Mouse (Mus musculus) forebrain, embryonic 15.5 days (tissue): ENCODE measurements around the gene Ltk. TPM values are rescaled to one million over a fixed set of nuclear protein-coding genes. Genes with fewer than 3 reads are reported as not detected.

Source experiments
- ATAC-seq: fragments of 200-750 bp; cut with Nextera tagmentation; replicated peaks from 2 replicates; pipeline ENCODE4 v1.8.0; 2017; ENCODE audit warnings: mild to moderate bottlenecking, moderate TSS enrichment, moderate library complexity
- H3K27ac ChIP-seq: fragments of 300-500 bp; sonication (generic); replicated peaks from 2 replicates; pipeline ENCODE4 v1.5.1; 2015; ENCODE audit warnings: mild to moderate bottlenecking, inconsistent platforms
- H3K27me3 ChIP-seq: fragments of 300-500 bp; sonication (generic); 2 replicates; pipeline ENCODE4 v1.6.1; 2015; ENCODE audit warnings: inconsistent platforms
- H3K36me3 ChIP-seq: fragments of 300-500 bp; sonication (generic); 2 replicates; pipeline ENCODE4 v1.6.1; 2015; ENCODE audit warnings: mild to moderate bottlenecking, inconsistent platforms
- H3K4me1 ChIP-seq: fragments of 300-500 bp; sonication (generic); 2 replicates; pipeline ENCODE4 v1.6.1; 2015; ENCODE audit warnings: inconsistent platforms
- H3K4me2 ChIP-seq: fragments of 300-500 bp; sonication (generic); replicated peaks from 2 replicates; pipeline ENCODE4 v1.6.1; 2015; ENCODE audit warnings: mild to moderate bottlenecking, inconsistent platforms
- H3K4me3 ChIP-seq: fragments of 300-500 bp; sonication (generic); 2 replicates; pipeline ENCODE4 v1.5.1; 2015; ENCODE audit warnings: mild to moderate bottlenecking, inconsistent platforms
- H3K9ac ChIP-seq: fragments of 300-500 bp; sonication (generic); replicated peaks from 2 replicates; pipeline ENCODE4 v1.6.1; 2015; ENCODE audit warnings: mild to moderate bottlenecking, inconsistent platforms
- H3K9me3 ChIP-seq: fragments of 300-500 bp; sonication (generic); 2 replicates; pipeline ENCODE4 v1.6.1; 2016; ENCODE audit warnings: inconsistent platforms
- WGBS: fragments of 180-500 bp; shearing (Covaris S2); methylation state at CpG from one replicate; pipeline ENCODE4 v1.1.7; 2015; ENCODE audit warnings: mixed read lengths; 5-methylcytosine and 5-hydroxymethylcytosine counted together
- polyA plus RNA-seq: library from polyadenylated mRNA; unstranded; fragments of >200 nt; fragmentation: Nextera tagmentation; extraction: Ambion mirVana; gene quantifications from 2 replicates; pipeline ENCODE4 v1.2.1, GENCODE M21; 2015

The Ltk gene
- polyA plus RNA-seq, 1 experiment from 2014 or later, result 0.33 TPM

DNA sequence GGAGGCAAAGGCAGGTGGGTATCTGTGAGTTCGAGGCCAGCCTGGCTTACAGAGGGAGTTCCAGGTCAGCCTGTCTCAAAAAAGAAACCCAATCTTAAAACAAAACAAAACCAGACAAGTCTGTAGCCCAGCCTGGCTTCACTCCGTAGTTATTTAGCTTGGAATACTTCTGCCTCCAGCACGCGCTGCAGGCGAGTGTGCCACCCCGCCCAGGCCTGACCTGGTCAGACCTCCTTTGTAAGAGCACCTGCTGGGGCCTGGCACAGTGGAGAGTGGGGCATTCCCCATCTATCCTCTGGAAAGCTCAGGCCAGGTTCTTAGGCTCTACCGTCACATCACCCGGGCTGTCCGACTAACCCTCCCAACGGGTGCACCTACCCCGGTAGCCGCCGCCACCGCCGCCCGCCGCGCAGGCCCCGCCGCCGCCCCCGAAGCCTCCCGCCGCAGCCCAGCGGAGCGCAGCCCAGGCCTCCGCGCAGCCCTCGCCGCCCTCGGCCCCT lies 2.6 kb downstream of the Ltk start:
- Histone ChIP-seq H3K27ac (no peak overlapping the region), H3K4me1 (peaks cover 16% of the 10 kb centered on the region), H3K9ac (peak overlapping the region; percentile 57), H3K4me3 (peak overlapping the region; percentile 70), H3K36me3 (no peaks in the 10 kb centered on the region), H3K9me3 (no peaks in the 10 kb centered on the region), H3K27me3 (peaks cover 43% of the 10 kb centered on the region), H3K4me2 (peak overlapping the region; percentile 100)
- WGBS, result 4% methylated on average over 25 of the region's 31 CpGs
- ATAC-seq, result peak; percentile 49; the same call in 1 of the 2 replicates

DNA sequence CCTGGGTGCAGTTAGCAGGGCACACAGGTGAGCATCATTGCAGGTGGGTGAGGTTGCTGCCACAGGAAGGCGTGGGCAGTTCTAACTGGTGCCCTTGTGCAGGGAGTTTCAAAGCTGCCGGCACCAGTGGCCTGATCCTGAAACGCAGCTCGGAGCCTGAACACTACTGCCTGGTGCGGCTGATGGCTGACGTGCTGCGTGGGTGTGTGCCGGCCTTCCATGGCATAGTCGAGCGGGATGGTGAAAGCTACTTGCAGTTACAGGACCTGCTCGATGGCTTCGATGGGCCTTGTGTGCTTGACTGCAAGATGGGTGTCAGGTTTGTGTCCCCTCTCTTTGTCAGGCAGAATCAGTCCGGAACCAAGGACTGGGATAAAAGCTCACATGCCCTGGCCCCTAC lies 11.0 kb downstream of the Ltk start:
- Histone ChIP-seq H3K4me1 (peaks cover 7% of the 10 kb centered on the region), H3K27ac (no peak overlapping the region), H3K27me3 (peaks cover 18% of the 10 kb centered on the region), H3K9me3 (no peaks in the 10 kb centered on the region), H3K4me2 (no peak overlapping the region), H3K36me3 (no peaks in the 10 kb centered on the region), H3K4me3 (no peak overlapping the region), H3K9ac (no peak overlapping the region)
- 75% methylated on average over 13 of the region's 13 CpGs for WGBS
- ATAC-seq, result no peak

DNA sequence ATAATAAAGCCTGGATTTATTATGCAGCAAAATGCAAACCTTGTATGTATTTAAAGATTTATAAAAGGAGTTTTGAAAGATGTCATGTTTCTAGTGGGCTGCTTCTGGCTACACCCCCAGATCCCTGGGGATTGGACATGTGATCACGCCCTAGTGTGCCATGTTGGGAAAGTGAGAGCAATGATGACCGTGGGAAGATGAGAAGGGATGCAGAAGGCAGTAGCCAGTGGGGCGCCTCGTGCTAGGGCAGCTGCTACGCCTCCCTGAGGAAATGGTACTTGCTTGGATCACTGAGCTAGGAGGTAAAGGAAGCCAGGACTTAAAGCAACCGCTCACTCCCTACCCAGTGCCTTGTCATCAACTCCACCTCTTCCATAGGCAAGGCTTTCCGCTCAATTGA lies 12.7 kb downstream of the Ltk start:
- Histone ChIP-seq H3K27me3 (peaks cover 34% of the 10 kb centered on the region), H3K27ac (no peak overlapping the region), H3K36me3 (no peaks in the 10 kb centered on the region), H3K9ac (no peak overlapping the region), H3K9me3 (no peaks in the 10 kb centered on the region), H3K4me2 (no peak overlapping the region), H3K4me3 (no peak overlapping the region), H3K4me1 (peaks cover 24% of the 10 kb centered on the region)
- 83% methylated on average over 7 of the region's 7 CpGs for WGBS
- no peak for ATAC-seq

DNA sequence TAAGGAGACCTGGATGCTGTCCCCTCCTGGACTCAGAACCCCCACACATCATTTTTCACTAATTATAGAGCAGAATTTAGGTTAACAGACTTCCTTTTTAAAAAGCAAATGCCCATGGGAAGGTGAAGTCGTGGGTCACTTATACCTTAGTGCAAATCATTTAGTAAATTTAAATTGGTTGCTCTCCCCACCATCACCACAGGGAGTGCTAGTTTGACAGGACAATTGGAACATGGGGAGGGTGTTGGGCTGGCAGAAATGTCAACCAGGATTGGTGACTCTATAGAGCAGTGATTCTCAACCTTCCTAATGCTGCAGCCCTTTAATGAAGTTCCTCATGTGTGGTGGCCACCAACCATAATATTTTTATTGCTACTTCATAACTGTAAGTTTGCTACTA lies 14.9 kb downstream of the Ltk start:
- ATAC-seq, result no peak
- Histone ChIP-seq H3K27me3 (peaks cover 35% of the 10 kb centered on the region), H3K9me3 (no peaks in the 10 kb centered on the region), H3K4me3 (no peak overlapping the region), H3K4me1 (peaks cover 36% of the 10 kb centered on the region), H3K27ac (no peak overlapping the region), H3K36me3 (no peaks in the 10 kb centered on the region), H3K9ac (no peak overlapping the region), H3K4me2 (no peak overlapping the region)
- 6% methylated on average over 1 of the region's 1 CpGs for WGBS

DNA sequence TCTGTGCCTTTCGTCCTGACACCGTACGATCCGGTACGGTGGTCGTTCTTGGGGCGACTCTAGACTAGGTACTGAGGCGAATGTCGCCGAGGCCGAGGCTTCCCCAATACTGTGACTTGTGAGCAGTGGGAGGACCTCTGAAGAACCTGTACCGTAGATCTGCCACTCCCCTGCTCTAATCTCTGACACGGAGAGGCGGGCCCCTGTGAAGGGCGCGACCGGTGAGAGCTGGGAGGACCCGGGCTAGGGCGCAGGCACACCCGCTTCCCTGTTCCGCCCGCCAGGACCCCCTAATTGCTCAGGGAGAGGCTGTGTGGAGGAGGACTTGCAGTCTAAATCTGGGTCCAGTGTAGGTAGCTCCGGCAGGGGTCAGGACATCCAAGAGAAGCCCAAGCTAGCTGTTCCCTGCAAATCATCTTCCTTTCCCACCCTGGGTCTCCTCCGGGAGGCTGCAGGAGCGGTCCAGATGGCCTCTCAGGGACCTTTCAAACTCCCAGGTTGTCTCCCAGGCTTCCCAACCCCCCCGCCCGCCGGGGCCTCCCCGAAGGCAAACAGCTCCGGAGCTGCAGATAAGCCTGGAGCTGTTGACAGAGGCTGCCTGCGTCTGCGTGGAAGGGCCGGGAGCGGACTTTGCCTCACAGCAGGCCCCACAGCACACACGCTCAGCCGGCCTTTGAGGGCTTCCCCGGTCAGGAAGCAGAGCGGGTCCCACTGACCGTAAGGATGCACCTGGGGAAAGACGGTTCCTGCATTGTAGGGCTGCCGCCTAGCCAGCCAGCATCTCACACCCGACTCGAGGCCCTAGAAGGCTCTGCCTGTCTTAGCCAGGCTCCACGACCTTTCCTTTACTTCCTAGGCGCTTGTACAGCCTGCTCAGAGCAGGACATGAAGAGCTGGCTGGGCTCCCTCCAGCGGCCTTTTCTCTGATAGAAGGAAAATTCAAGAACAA lies 15.8 kb downstream of the Ltk start:
- ATAC-seq, result no peak
- Histone ChIP-seq H3K36me3 (no peaks in the 10 kb centered on the region), H3K27me3 (peaks cover 35% of the 10 kb centered on the region), H3K4me3 (peak overlapping the region; percentile 53; the same call in 1 of the 2 replicates), H3K27ac (no peak overlapping the region), H3K4me1 (peaks cover 36% of the 10 kb centered on the region), H3K9me3 (no peaks in the 10 kb centered on the region), H3K4me2 (peak overlapping the region; percentile 95), H3K9ac (no peak overlapping the region)
- 5% methylated on average over 44 of the region's 46 CpGs for WGBS

DNA sequence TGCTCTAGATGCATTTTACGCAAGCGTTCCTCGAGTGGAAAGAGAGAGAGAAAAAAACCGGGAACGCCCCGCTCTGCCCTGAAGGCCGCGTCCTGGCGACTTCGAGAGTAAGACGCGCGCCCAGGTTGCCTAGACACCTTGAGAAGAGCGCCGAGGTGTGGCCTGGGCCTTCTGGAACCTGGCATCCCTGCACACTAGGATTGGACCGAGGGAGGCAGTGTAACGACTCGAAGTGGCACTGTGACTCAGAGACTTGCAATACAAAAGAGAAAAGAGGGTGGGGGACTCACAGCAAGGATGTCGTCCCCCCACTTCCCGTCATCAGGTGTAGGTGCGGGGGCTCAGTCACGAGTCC lies 16.4 kb downstream of the Ltk start:
- Histone ChIP-seq H3K36me3 (no peaks in the 10 kb centered on the region), H3K9ac (no peak overlapping the region), H3K4me3 (peak overlapping the region; percentile 53), H3K4me1 (peaks cover 36% of the 10 kb centered on the region), H3K9me3 (no peaks in the 10 kb centered on the region), H3K27ac (no peak overlapping the region), H3K4me2 (peak overlapping the region; percentile 95), H3K27me3 (peaks cover 35% of the 10 kb centered on the region)
- ATAC-seq, result no peak
- WGBS, result 6% methylated on average over 22 of the region's 22 CpGs

DNA sequence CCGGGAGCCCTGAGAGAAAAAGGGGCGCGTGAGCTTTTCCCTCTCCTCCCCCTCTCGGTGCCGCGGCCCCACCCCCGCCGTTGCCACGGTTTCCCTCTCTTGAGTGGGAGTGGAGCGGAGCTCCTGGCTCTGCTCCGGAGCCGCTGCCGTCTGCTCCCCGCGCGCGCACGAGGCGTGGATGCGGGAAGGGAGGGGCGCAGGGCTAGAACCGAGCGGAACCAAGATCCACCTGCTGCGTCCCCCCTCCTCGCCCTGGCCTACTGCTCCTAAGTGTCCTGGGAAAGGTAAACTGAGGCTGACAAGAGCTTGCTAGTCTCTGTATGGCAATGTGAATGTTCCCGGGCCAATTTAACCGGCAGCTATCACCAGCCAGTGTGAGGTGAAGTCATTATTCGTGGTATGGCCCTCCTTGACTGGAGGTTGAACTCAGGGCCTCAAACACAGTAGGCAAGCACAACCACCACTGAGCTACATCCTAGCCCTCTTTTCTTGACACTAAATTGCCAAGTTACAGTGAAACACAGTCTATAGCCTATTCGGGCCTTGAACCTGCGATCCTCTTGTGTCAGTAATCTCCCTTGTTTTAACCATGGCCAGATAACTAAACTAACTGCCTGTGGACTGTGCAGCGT lies 16.9 kb downstream of the Ltk start:
- Histone ChIP-seq H3K9me3 (no peaks in the 10 kb centered on the region), H3K27me3 (peaks cover 35% of the 10 kb centered on the region), H3K36me3 (no peaks in the 10 kb centered on the region), H3K9ac (peak overlapping the region; percentile 28; the same call in 1 of the 2 replicates), H3K27ac (no peak overlapping the region), H3K4me1 (peaks cover 36% of the 10 kb centered on the region), H3K4me3 (peak overlapping the region; percentile 53), H3K4me2 (peak overlapping the region; percentile 95)
- WGBS, result 8% methylated on average over 22 of the region's 31 CpGs
- 0 out of 2 replicates have a peak, but pooled peaks have one; percentile 15 for ATAC-seq

DNA sequence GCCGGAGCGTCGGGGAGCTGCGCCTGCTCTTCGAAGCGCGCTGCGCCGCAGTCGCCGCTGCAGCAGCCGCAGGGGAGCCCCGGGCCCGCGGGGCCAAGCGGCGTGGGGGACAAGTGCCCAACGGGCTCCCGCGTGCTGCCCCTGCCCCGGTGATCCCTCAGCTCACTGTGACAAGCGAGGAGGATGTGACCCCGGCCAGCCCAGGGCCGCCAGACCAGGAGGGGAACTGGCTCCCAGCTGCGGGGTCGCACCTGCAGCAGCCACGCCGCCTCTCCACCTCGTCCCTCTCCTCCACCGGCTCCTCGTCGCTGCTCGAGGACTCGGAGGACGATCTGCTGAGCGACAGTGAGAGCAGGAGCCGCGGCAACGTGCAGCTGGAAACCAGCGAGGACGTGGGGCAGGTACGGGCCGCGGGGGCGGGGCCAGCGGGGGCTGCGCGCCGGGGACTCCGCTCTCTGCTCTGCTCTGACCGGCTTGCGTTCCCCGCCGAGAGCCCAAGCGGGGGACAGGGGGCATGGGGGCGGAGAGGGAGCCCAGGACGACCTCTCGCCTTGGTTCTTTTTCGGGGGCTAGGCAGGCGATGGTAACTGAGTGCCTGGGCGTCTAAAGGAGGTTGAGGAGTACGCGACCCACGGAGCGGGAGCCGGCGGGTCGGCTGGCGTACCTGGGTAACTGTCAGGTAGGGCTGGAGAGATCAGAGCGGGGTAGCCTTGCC lies 17.6 kb downstream of the Ltk start:
- ATAC-seq, result peak; percentile 31; the same call in 1 of the 2 replicates
- H3K4me3 ChIP-seq, result peak overlapping the region; percentile 53
- H3K27me3 ChIP-seq, result peaks cover 35% of the 10 kb centered on the region

DNA sequence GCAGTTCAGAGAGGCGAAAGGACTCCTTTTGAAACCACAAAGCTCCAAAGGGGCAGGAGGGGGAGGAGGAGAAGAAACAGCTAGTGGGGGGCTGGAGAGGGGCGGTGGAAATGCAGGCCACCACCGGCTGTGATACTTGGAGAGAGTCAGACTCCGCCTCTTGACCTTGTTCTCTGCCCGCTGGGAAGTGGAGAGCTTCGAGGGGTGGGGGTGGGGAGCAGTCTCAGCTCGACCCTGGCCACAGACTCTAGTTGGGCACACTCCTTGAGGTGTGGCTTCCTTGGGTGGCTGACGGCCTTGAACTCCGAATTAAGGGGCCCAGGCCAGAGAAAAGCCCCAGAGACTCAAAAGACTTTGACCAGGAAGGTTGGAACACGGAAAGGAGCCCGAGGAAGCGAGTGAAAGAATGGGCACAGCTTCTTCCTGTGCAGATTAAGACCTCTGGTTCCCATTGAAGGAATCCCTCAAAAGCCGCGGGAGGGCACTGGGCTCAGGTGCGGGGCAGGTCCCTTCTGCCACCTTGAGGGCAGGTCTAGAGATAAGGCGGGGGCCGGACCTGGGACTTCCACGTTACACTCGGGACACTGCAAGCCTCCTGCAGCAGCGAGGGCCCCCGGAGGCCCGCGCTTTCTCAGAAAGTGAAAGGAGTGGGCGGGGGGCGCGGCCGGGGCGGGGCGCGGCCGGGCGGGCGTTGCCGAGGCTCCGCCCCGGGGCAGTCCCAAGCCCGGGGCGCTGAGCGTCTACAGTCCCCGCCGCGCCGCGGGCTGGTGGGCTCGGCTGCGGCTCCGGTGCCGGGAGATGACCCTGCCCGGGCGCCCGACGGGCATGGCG lies 18.4 kb downstream of the Ltk start, which contains the start of gene Itpka:
Itpka (plus strand) TSS at position 757 of the 831 bp plus-strand sequence.
- Histone ChIP-seq H3K27ac (0 out of 2 replicates have a peak within 1 kb of the TSS, but pooled peaks have one; percentile 37), H3K36me3 (no peaks in the 10 kb centered on the region), H3K27me3 (peaks cover 37% of the 10 kb centered on the region), H3K9me3 (no peaks in the 10 kb centered on the region), H3K9ac (peak within 1 kb of the TSS; percentile 28), H3K4me3 (peak within 1 kb of the TSS; percentile 53), H3K4me1 (peaks cover 36% of the 10 kb centered on the region), H3K4me2 (peak within 1 kb of the TSS; percentile 95)
- under 1% methylated on average over 53 of the region's 53 CpGs for WGBS
- peak; percentile 82 for ATAC-seq

More for the DNA sequence above, 17.6 kb downstream of the Ltk start:
- Histone ChIP-seq H3K4me1 (peaks cover 36% of the 10 kb centered on the region), H3K9ac (peak overlapping the region; percentile 28), H3K27ac (no peak overlapping the region), H3K4me2 (peak overlapping the region; percentile 95), H3K9me3 (no peaks in the 10 kb centered on the region), H3K36me3 (no peaks in the 10 kb centered on the region)
- WGBS, result under 1% methylated on average over 70 of the region's 70 CpGs

DNA sequence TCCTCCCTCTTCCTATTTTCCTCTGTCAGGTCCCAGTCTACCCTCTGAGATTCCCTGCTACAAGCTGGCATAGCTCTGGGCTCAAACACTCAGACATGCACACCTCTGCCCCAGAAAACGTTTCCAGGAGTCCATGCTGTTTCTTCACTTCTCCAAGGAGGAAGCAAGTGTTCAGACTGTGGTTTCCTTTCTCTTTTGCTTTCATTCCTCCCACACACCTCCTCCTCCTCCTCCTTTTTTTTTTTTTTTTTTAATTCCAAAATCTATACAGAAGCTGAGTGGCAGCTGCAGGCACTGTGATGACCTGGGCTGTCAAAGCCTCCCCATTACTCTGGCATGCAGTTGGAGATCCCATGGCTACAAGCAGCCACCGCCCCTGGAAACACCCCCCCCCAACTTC lies 19.7 kb downstream of the Ltk start:
- no peak for ATAC-seq

DNA sequence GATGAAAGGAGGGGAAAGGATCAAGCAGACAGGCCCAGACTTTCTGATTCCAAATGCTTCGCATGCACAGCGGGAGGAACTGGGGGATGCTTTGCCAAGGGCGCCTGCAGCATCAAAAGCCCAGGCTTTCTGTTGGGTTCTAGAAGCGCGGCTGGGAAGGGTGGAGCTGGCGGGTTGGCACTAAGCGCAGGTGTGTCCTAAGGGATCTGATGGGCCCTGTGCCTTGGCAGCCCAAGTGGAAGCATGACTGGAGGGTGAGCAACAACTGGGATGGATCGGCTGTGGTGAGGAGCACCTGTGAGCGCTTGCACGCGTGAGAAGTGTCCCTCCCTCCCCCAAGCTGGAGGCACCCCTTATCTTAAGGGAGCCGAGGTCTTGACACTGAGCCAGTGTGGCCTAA lies 23.1 kb downstream of the Ltk start:
- no peak overlapping the region for H3K4me3 ChIP-seq
- 23% methylated on average over 12 of the region's 12 CpGs for WGBS
- peaks cover 9% of the 10 kb centered on the region for H3K4me1 ChIP-seq
- no peaks in the 10 kb centered on the region for H3K9me3 ChIP-seq
- H3K9ac ChIP-seq, result no peak overlapping the region
- no peak for ATAC-seq
- peaks cover 31% of the 10 kb centered on the region for H3K36me3 ChIP-seq
- no peak overlapping the region for H3K27ac ChIP-seq
- H3K4me2 ChIP-seq, result no peak overlapping the region
- peaks cover 6% of the 10 kb centered on the region; the same call in 1 of the 2 replicates for H3K27me3 ChIP-seq

More for the DNA sequence above, 19.7 kb downstream of the Ltk start:
- peaks cover 33% of the 10 kb centered on the region for H3K27me3 ChIP-seq
- no peak overlapping the region for H3K4me3 ChIP-seq
- no peak overlapping the region for H3K27ac ChIP-seq
- peaks cover 36% of the 10 kb centered on the region for H3K4me1 ChIP-seq
- H3K9me3 ChIP-seq, result no peaks in the 10 kb centered on the region
- H3K9ac ChIP-seq, result no peak overlapping the region
- 17% methylated on average over 2 of the region's 2 CpGs for WGBS
- no peak overlapping the region for H3K4me2 ChIP-seq
- H3K36me3 ChIP-seq, result peaks cover 4% of the 10 kb centered on the region; the same call in 1 of the 2 replicates
